Mouse (Mus musculus): ENCODE results near the gene Tpd52l1. TPM values are rescaled to one million over a fixed set of nuclear protein-coding genes. Genes with fewer than 3 reads are reported as not detected.

The Tpd52l1 gene
- 31.9 and 40.8 TPM in 2 replicates for polyA plus RNA-seq (2014; fragmentation: Nextera tagmentation; extraction: Ambion mirVana)

DNA sequence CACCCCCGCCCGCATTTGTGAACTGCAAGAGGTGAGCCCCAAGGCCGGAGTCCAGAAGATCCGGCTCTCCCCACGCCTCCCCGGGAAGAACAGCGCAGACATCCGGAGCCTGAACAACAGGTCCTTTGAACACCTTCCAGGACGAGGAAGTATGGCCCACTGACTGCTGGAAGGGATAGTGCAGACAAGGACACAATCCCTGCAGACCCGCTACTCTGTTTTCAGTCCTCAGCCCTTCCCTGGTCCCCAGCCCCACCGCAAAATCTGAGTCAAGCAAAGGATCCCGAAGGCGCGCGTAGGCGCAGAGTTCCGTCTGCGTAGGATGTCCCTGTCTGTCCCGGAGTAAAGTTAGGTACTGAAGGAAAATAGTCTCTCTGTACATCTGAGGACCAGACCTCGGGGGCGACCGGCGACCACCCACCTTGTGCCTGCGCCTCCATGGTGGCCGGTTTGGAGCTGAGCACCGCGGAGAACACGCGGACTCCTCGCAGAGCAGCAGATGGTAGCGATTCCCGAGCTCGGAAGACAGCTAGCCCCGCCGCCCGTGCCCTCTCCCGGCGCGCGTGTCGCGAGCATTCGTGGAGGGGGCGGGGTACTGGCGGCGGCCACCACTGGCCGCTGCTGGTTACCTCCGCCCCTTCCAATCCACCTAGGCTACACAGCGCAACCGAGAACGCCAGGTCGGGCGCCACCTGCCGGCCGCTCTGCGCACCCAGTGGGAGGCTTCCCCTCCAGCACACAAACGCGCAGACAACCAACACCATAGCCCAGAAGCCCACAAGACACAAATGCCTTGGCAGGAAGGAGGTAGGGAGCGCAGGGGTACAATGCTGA, at the start of gene Tpd52l1:
Tpd52l1 (minus strand) TSS at position 668 of the 834 bp plus-strand sequence.
- DNase-seq (ENCODE audit: low spot score) (peak; percentile 92), ATAC-seq (ENCODE audit: insufficient read depth, low FRiP score, low TSS enrichment) (peak; percentile 100)
- H3K27me3 ChIP-seq (ENCODE audit: control insufficient read depth, insufficient read depth, low read length), result no peaks in the 10 kb centered on the region
- WGBS, result under 1% methylated on average over 59 of the region's 59 CpGs
- peak within 1 kb of the TSS; percentile 80 for H3K4me2 ChIP-seq (ENCODE audit: low read depth)
- H3K9me3 ChIP-seq (ENCODE audit: control insufficient read depth, low read length), result no peaks in the 10 kb centered on the region
- H3K9ac ChIP-seq (ENCODE audit: low read length), result peak within 1 kb of the TSS; percentile 57
- H3K36me3 ChIP-seq (ENCODE audit: control insufficient read depth, insufficient read depth, low read length), result no peaks in the 10 kb centered on the region; the same call in 1 of the 2 replicates
- no peaks in the 10 kb centered on the region for H3K4me1 ChIP-seq (ENCODE audit: control insufficient read depth, insufficient read depth, low read length)
- H3K4me3 ChIP-seq (ENCODE audit: low read depth, low read length), result peak within 1 kb of the TSS; percentile 54
- no peak within 1 kb of the TSS for H3K27ac ChIP-seq (ENCODE audit: low read depth, low read length)

GRCm38 (mm10) chr10:31494296-31494695, 48.5 kb upstream of the Tpd52l1 start:
- no peaks in the 10 kb centered on the region for H3K4me1 ChIP-seq (ENCODE audit: control insufficient read depth, insufficient read depth, low read length)
- H3K36me3 ChIP-seq (ENCODE audit: control insufficient read depth, insufficient read depth, low read length), result no peaks in the 10 kb centered on the region
- H3K9me3 ChIP-seq (ENCODE audit: control insufficient read depth, low read length), result no peaks in the 10 kb centered on the region
- H3K4me2 ChIP-seq (ENCODE audit: low read depth), result no peak overlapping the region
- DNase-seq (ENCODE audit: low spot score), result no peak
- 90% methylated on average over 1 of the region's 1 CpGs for WGBS
- no peak overlapping the region for H3K27ac ChIP-seq (ENCODE audit: low read depth, low read length)
- no peaks in the 10 kb centered on the region for H3K27me3 ChIP-seq (ENCODE audit: control insufficient read depth, insufficient read depth, low read length)
- H3K9ac ChIP-seq (ENCODE audit: low read length), result no peak overlapping the region
- H3K4me3 ChIP-seq (ENCODE audit: low read depth, low read length), result no peak overlapping the region
- ATAC-seq (ENCODE audit: insufficient read depth, low FRiP score, low TSS enrichment), result no peak

DNA sequence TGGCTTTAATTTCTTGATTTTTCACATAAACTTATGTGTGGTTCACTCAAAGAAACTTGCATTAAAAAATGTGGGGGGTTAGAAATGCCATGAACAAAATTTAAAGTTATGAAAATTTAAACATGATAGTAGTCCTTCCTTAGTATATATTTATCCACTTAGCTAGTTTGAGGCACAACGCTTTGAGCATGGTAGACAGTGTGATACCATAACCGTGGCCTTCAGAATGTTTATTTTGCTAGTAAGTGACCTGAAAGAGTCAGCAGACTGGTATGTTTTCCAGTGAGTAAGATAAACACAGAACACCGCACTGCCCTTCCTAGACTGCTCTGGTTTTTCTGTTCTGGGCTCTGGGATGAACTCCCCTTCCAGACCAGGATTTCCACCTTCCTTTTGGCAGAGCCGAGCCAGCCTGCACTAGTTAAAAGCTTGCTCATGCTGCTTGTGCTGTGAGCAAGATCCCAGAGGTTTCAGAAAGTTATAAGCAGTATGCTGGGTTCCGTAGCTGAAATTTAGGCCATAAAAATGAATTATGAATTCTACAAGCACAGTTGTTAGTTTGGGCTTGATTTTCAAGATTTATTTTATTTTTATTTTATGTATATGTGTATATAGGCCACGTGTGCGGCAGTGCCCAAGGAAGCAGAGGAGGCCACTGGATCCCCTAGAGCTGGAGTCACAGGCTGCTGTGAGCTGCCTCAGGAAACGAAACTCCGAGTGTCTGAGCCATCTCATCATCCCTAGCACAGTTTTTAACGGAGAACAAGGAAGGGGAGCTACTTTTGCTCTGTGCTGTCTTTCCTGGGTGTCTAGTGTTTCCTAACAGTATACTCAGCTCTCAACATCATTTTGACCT, 21.5 kb upstream of the Tpd52l1 start:
- Histone ChIP-seq H3K4me3 (ENCODE audit: low read depth, low read length) (no peak overlapping the region), H3K9ac (ENCODE audit: low read length) (no peak overlapping the region), H3K27ac (ENCODE audit: low read depth, low read length) (no peak overlapping the region), H3K27me3 (ENCODE audit: control insufficient read depth, insufficient read depth, low read length) (no peaks in the 10 kb centered on the region), H3K9me3 (ENCODE audit: control insufficient read depth, low read length) (no peaks in the 10 kb centered on the region), H3K4me1 (ENCODE audit: control insufficient read depth, insufficient read depth, low read length) (no peaks in the 10 kb centered on the region), H3K4me2 (ENCODE audit: low read depth) (no peak overlapping the region), H3K36me3 (ENCODE audit: control insufficient read depth, insufficient read depth, low read length) (no peaks in the 10 kb centered on the region)
- 62% methylated on average over 10 of the region's 10 CpGs for WGBS
- ATAC-seq (ENCODE audit: insufficient read depth, low FRiP score, low TSS enrichment) (no peak), DNase-seq (ENCODE audit: low spot score) (no peak)

DNA sequence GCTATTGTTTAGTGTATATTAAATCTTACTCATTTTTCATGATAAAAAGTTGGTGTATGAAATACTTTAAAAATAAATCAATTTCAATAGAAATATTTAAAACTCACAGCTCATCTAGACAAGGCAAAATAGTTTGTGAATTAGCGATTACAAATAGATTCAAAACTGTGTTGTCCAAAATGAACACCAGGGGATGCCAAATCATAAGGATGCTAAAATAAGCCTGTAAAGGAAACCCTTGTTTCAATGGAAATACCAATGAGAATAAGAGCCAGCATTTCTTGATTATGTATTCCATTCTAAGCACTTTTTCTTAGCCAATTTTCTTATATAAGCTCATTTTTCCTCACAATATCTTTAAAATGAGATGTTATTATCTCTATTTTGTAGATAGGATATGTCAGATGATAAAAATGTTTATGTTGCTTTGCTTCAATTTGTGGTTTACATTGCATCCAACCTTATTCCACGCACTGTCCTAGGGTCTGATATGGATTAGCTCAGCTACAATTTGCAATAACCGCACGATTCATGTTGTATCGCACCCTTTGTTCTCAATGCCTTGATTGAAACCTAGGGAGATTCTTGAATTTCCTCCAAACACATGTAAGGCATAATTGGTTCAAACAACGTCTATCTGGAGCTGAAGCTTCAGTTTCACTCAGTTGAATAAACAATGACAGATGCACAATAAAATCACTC, 20.2 kb upstream of the Tpd52l1 start:
- ATAC-seq (ENCODE audit: insufficient read depth, low FRiP score, low TSS enrichment) (no peak), DNase-seq (ENCODE audit: low spot score) (no peak)
- WGBS, result 91% methylated on average over 6 of the region's 6 CpGs
- no peak overlapping the region for H3K4me2 ChIP-seq (ENCODE audit: low read depth)
- H3K4me3 ChIP-seq (ENCODE audit: low read depth, low read length), result no peak overlapping the region
- H3K4me1 ChIP-seq (ENCODE audit: control insufficient read depth, insufficient read depth, low read length), result no peaks in the 10 kb centered on the region
- H3K27ac ChIP-seq (ENCODE audit: low read depth, low read length), result no peak overlapping the region
- no peak overlapping the region for H3K9ac ChIP-seq (ENCODE audit: low read length)
- no peaks in the 10 kb centered on the region for H3K27me3 ChIP-seq (ENCODE audit: control insufficient read depth, insufficient read depth, low read length)
- H3K36me3 ChIP-seq (ENCODE audit: control insufficient read depth, insufficient read depth, low read length), result no peaks in the 10 kb centered on the region
- no peaks in the 10 kb centered on the region for H3K9me3 ChIP-seq (ENCODE audit: control insufficient read depth, low read length)

DNA sequence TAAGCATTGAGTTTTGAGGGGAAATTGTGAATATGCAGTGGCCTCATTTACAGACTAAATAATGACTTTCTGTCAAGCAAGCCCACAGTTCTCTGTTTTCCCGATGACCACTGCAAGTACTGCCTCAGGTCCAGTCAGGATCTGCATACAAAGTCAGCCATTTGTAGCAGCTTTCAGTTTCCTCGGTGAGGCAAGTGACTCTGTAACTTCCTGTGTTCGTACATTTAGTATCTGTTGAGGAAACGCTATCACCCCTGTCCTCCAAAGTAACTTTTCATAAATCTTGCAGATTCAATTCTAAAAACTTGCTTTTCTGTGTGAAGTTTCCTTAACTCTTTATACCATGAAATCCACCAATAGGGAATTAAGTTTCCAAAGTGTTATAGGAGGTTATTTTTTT, 19.7 kb upstream of the Tpd52l1 start:
- ATAC-seq (ENCODE audit: insufficient read depth, low FRiP score, low TSS enrichment) (no peak), DNase-seq (ENCODE audit: low spot score) (no peak)
- Histone ChIP-seq H3K9ac (ENCODE audit: low read length) (no peak overlapping the region), H3K27me3 (ENCODE audit: control insufficient read depth, insufficient read depth, low read length) (no peaks in the 10 kb centered on the region), H3K9me3 (ENCODE audit: control insufficient read depth, low read length) (no peaks in the 10 kb centered on the region), H3K36me3 (ENCODE audit: control insufficient read depth, insufficient read depth, low read length) (no peaks in the 10 kb centered on the region), H3K27ac (ENCODE audit: low read depth, low read length) (no peak overlapping the region), H3K4me3 (ENCODE audit: low read depth, low read length) (no peak overlapping the region), H3K4me1 (ENCODE audit: control insufficient read depth, insufficient read depth, low read length) (no peaks in the 10 kb centered on the region), H3K4me2 (ENCODE audit: low read depth) (no peak overlapping the region)
- WGBS, result 88% methylated on average over 4 of the region's 4 CpGs

GRCm38 (mm10) chr10:31463044-31463443, 17.3 kb upstream of the Tpd52l1 start:
- H3K4me3 ChIP-seq (ENCODE audit: low read depth, low read length), result no peak overlapping the region
- H3K4me2 ChIP-seq (ENCODE audit: low read depth), result no peak overlapping the region
- no peaks in the 10 kb centered on the region for H3K27me3 ChIP-seq (ENCODE audit: control insufficient read depth, insufficient read depth, low read length)
- no peaks in the 10 kb centered on the region for H3K9me3 ChIP-seq (ENCODE audit: control insufficient read depth, low read length)
- no peak overlapping the region for H3K9ac ChIP-seq (ENCODE audit: low read length)
- no peaks in the 10 kb centered on the region for H3K4me1 ChIP-seq (ENCODE audit: control insufficient read depth, insufficient read depth, low read length)
- no peak for DNase-seq (ENCODE audit: low spot score)
- H3K36me3 ChIP-seq (ENCODE audit: control insufficient read depth, insufficient read depth, low read length), result no peaks in the 10 kb centered on the region
- 98% methylated on average over 2 of the region's 2 CpGs for WGBS
- no peak for ATAC-seq (ENCODE audit: insufficient read depth, low FRiP score, low TSS enrichment)
- no peak overlapping the region for H3K27ac ChIP-seq (ENCODE audit: low read depth, low read length)

DNA sequence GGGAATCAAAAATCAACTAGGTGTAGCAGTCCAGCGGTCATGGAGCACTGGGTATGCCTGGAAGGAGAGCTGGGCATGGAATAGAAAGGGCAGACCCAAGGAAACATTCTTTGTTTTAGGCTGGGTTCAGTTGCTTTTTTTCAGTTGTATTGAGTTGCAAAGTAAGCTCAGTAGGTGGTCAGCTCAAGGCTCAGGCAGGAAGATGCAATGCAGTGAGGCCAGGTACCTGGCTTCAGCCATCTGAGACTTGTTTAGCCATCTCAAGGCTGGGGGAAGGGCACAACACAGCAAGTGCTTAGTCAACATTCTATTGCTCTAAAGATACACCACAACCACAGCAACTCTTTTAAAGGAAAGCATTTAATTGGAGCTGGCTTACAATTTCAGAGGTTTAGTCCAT, 11.0 kb upstream of the Tpd52l1 start:
- Histone ChIP-seq H3K9me3 (ENCODE audit: control insufficient read depth, low read length) (no peaks in the 10 kb centered on the region), H3K4me3 (ENCODE audit: low read depth, low read length) (no peak overlapping the region), H3K27me3 (ENCODE audit: control insufficient read depth, insufficient read depth, low read length) (no peaks in the 10 kb centered on the region), H3K9ac (ENCODE audit: low read length) (no peak overlapping the region), H3K27ac (ENCODE audit: low read depth, low read length) (no peak overlapping the region), H3K4me1 (ENCODE audit: control insufficient read depth, insufficient read depth, low read length) (no peaks in the 10 kb centered on the region), H3K36me3 (ENCODE audit: control insufficient read depth, insufficient read depth, low read length) (no peaks in the 10 kb centered on the region), H3K4me2 (ENCODE audit: low read depth) (no peak overlapping the region)
- WGBS, result 47% methylated on average over 1 of the region's 1 CpGs
- no peak for DNase-seq (ENCODE audit: low spot score)
- no peak for ATAC-seq (ENCODE audit: insufficient read depth, low FRiP score, low TSS enrichment)

GRCm38 (mm10) chr10:31447083-31447482, 1.3 kb upstream of the Tpd52l1 start:
- no peaks in the 10 kb centered on the region; the same call in 1 of the 2 replicates for H3K36me3 ChIP-seq (ENCODE audit: control insufficient read depth, insufficient read depth, low read length)
- ATAC-seq (ENCODE audit: insufficient read depth, low FRiP score, low TSS enrichment), result no peak

More at GRCm38 (mm10) chr10:31447083-31447482, 1.3 kb upstream of the Tpd52l1 start:
- H3K9ac ChIP-seq (ENCODE audit: low read length), result no peak overlapping the region
- H3K27me3 ChIP-seq (ENCODE audit: control insufficient read depth, insufficient read depth, low read length), result no peaks in the 10 kb centered on the region
- H3K9me3 ChIP-seq (ENCODE audit: control insufficient read depth, low read length), result no peaks in the 10 kb centered on the region
- H3K4me2 ChIP-seq (ENCODE audit: low read depth), result no peak overlapping the region
- no peaks in the 10 kb centered on the region for H3K4me1 ChIP-seq (ENCODE audit: control insufficient read depth, insufficient read depth, low read length)
- no peak overlapping the region for H3K27ac ChIP-seq (ENCODE audit: low read depth, low read length)
- no peak overlapping the region for H3K4me3 ChIP-seq (ENCODE audit: low read depth, low read length)
- no peak for DNase-seq (ENCODE audit: low spot score)
- 73% methylated on average over 1 of the region's 1 CpGs for WGBS
